Mouse (Mus musculus): ENCODE results near the gene Slc22a19.

Slc22a19 gene

GRCm38 (mm10) chr19:7711148-7711547, at the start of gene Slc22a19:
Gene Slc22a19 (minus strand): TSS chr19:7711310.

GRCm38 (mm10) chr19:7753371-7753770, 42.3 kb upstream of the Slc22a19 start:
- 70% methylated on average over 13 of the region's 13 CpGs for WGBS

GRCm38 (mm10) chr19:7729543-7729942, 18.4 kb upstream of the Slc22a19 start:
- 21% methylated on average over 1 of the region's 1 CpGs for WGBS

- 73% methylated on average over 3 of the region's 3 CpGs for WGBS
Observed at GRCm38 (mm10) chr19:7693104-7693503, 18.0 kb downstream of the Slc22a19 start.

- WGBS = 93% methylated on average over 2 of the region's 2 CpGs
Observed at GRCm38 (mm10) chr19:7691259-7691658, 19.9 kb downstream of the Slc22a19 start.

GRCm38 (mm10) chr19:7687988-7688387, 23.1 kb downstream of the Slc22a19 start:
- 86% methylated on average over 1 of the region's 1 CpGs for whole genome bisulfite sequencing

GRCm38 (mm10) chr19:7672033-7672432, 39.1 kb downstream of the Slc22a19 start:
- WGBS = 39% methylated on average over 1 of the region's 1 CpGs

- WGBS = 84% methylated on average over 8 of the region's 8 CpGs
Observed at GRCm38 (mm10) chr19:7648913-7649666, 62.0 kb downstream of the Slc22a19 start.

GRCm38 (mm10) chr19:7633786-7634185, 77.3 kb downstream of the Slc22a19 start:
- WGBS = 76% methylated on average over 1 of the region's 1 CpGs

All from cerebral cortex, adult 2 months (tissue).